Mouse (Mus musculus) kidney, adult 2 months (tissue): ENCODE results near the gene Fyn. TPM values are rescaled to one million over a fixed set of nuclear protein-coding genes. Genes with fewer than 3 reads are reported as not detected.

Source experiments
- DNase-seq: peaks from one replicate; pipeline ENCODE4 v3.0.0; 2021
- H3K27ac ChIP-seq: fragments of 200-500 bp; 2 replicates; pipeline ENCODE4 v1.5.1; 2012; ENCODE audit warnings: low read depth, low read length, control low read depth, inconsistent platforms; ENCODE audit not compliant: insufficient read depth
- H3K27me3 ChIP-seq: fragments of 200-500 bp; replicated peaks from 2 replicates; pipeline ENCODE4 v1.6.1; 2012; ENCODE audit warnings: mild to moderate bottlenecking, moderate library complexity, low read length, inconsistent platforms; ENCODE audit not compliant: control insufficient read depth, insufficient read depth
- H3K36me3 ChIP-seq: fragments of 200-500 bp; 2 replicates; pipeline ENCODE4 v1.6.1; 2012; ENCODE audit warnings: mild to moderate bottlenecking, moderate library complexity, low read length, inconsistent platforms; ENCODE audit not compliant: control insufficient read depth, insufficient read depth
- H3K4me1 ChIP-seq: fragments of 200-500 bp; 2 replicates; pipeline ENCODE4 v1.6.1; 2011; ENCODE audit warnings: low read length; ENCODE audit not compliant: control insufficient read depth, insufficient read depth
- H3K4me3 ChIP-seq: fragments of 200-500 bp; 2 replicates; pipeline ENCODE4 v1.5.1; 2011; ENCODE audit warnings: mild to moderate bottlenecking, low read depth, low read length, control low read depth; ENCODE audit not compliant: insufficient read depth
- CTCF ChIP-seq: fragments of 200-500 bp; conservative IDR thresholded peaks from 2 replicates; pipeline ENCODE4 v1.5.1; 2011; ENCODE audit warnings: low read depth, mild to moderate bottlenecking, control low read depth, low read length, moderate library complexity, mixed read lengths; ENCODE audit not compliant: insufficient read depth, insufficient read length
- POLR2A ChIP-seq: fragments of 200-500 bp; IDR thresholded peaks from one replicate; pipeline ENCODE4 v1.6.1; 2011; ENCODE audit warnings: low read depth, low read length, control low read depth
- WGBS: fragments of 180-500 bp; shearing (Covaris S2); methylation state at CpG from one replicate; pipeline ENCODE4 v1.1.7; 2018; 5-methylcytosine and 5-hydroxymethylcytosine counted together
- polyA plus RNA-seq: library from polyadenylated mRNA; depleted of rRNA; stranded (reverse); fragments of >200 nt; gene quantifications from 2 replicates; pipeline ENCODE4 v1.2.3, GENCODE M21; 2012

Fyn gene
- polyA plus RNA-seq, 1 experiment = 12.9 TPM

DNA sequence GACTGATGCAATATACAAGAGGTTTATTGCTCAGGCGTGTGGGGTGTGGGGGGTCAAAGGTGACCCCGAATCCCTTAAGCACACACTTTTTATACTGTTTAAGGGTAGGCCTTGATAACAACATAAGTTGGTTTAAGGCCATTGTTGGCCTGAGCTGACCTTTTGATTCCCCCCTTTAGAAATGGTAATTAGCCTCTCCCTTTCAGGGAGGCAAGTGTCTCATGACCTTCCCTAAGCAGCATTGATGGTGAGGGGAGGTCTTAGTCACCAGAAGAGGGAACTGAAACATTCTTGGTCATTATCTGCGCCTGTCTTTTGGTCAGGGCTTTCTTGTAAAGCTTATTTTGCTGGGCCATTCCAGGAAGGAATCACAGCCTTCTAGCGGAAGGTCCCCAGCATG is 223.8 kb downstream of the Fyn start:
- Histone ChIP-seq H3K4me1 (no peaks in the 10 kb centered on the region), H3K36me3 (no peaks in the 10 kb centered on the region), H3K27me3 (no peaks in the 10 kb centered on the region), H3K27ac (no peak overlapping the region), H3K4me3 (no peak overlapping the region)
- no peak for DNase-seq
- 94% methylated on average over 4 of the region's 4 CpGs for whole genome bisulfite sequencing
- TF ChIP-seq CTCF = no peak
- no peak for TF ChIP-seq POLR2A

DNA sequence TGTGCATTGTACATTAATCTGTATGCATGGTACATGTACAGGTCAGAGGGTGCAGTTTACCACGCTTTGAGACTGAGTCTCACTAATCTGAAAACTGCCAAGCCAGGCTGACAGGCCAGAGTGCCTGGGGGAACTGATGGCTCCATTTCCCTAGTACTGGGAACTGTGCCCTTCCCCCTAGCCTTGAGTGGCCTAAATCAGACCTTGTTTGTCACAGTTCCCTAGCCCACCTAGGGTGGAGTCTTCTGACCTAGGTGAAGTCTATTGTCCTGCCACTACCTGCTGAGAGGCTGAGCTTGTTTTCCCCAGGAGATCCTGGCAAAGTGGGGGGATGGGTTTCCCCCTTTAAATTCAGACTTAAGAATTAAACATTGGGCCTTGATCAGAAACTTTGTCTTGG is 226.1 kb downstream of the Fyn start:
- Histone ChIP-seq H3K4me3 (no peak overlapping the region), H3K36me3 (no peaks in the 10 kb centered on the region), H3K27me3 (no peaks in the 10 kb centered on the region), H3K27ac (no peak overlapping the region), H3K4me1 (no peaks in the 10 kb centered on the region)
- 97% methylated on average over 1 of the region's 1 CpGs for WGBS
- no peak for DNase-seq
- TF ChIP-seq POLR2A (no peak), CTCF (no peak)

DNA sequence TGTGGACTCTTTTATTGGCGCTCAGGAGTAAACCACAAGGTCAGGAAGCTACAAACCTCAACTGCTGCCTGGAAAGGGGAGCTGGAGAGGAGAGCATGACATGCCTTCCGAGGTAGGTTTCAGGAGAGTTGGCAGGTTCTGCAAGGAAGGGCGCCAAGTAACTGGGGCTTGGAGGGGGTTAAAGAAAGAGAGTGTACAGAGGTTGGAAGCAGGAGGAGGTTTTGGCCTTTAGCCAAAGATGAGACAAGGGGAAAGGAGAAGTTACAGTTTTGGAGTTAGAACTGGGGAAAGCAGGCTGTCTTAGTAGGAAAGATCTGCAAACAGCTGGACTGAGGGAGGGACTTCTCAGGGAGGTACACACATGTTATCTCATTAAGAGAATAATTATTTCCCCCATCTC is 227.2 kb downstream of the Fyn start:
- TF ChIP-seq POLR2A = no peak
- no peak for TF ChIP-seq CTCF
- H3K4me3 ChIP-seq = no peak overlapping the region
- WGBS = 74% methylated on average over 3 of the region's 3 CpGs

DNA sequence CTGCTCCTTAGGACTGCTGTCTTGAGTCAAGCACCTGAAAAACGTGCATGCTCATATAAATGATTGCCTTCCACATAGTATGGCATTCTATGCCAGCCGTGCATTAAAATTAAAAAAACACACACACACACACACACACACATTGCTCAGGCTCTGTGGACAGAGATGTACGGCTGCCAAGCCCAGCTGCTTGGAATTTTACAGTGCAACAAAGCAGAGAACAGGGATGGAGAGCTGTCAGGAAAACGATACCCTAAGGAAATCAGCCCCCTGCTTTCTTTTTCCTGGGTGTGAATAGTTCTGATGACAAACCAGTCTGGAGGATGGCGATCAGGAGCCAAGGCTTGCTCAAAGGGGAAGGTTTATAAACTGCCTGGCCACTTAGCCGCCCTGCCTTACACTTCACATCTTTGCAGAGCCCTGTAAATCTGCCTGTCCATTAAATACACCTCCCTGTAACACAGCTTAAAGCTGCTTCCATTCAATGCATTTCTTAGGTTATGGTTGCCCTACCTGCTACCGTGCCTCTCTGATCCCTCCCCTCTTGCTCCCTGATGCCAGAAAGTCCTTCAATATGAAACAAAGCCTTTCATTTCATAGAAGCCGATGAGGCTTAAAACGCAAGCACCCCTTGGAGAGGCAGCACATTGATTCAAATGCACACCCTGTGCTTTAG is 228.6 kb downstream of the Fyn start:
- WGBS = 54% methylated on average over 9 of the region's 9 CpGs
- H3K27ac ChIP-seq = no peak overlapping the region

More for the DNA sequence above, 227.2 kb downstream of the Fyn start:
- Histone ChIP-seq H3K36me3 (no peaks in the 10 kb centered on the region), H3K27ac (no peak overlapping the region), H3K27me3 (no peaks in the 10 kb centered on the region), H3K4me1 (no peaks in the 10 kb centered on the region)
- DNase-seq = no peak

DNA sequence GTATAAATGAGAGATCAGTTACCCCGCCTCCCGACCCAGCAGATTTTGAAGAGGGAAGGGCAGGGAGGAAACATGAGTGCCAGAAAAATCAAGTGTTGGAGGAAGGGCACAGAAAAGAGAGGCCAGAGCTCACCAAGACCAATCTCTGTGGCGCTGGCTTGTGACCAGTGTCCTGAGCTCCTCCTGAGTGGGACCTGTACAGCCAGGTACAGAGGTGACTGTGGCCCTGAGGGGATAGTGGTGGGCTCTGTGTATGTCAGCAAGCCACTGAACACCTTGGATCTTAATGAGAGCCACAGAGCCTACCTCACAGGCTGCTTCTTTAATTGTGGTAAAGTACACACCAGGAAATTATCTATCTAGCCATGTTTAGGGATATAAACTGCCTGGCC is 229.1 kb downstream of the Fyn start:
- Histone ChIP-seq H3K27me3 (no peaks in the 10 kb centered on the region), H3K27ac (no peak overlapping the region), H3K36me3 (no peaks in the 10 kb centered on the region), H3K4me1 (no peaks in the 10 kb centered on the region), H3K4me3 (no peak overlapping the region)
- TF ChIP-seq POLR2A (no peak), CTCF (no peak)
- DNase-seq = no peak
- WGBS = 47% methylated on average over 3 of the region's 3 CpGs

More for the DNA sequence above, 228.6 kb downstream of the Fyn start:
- DNase-seq = no peak
- Histone ChIP-seq H3K36me3 (no peaks in the 10 kb centered on the region), H3K4me3 (no peak overlapping the region), H3K4me1 (no peaks in the 10 kb centered on the region), H3K27me3 (no peaks in the 10 kb centered on the region)
- TF ChIP-seq POLR2A = no peak
- no peak for TF ChIP-seq CTCF

DNA sequence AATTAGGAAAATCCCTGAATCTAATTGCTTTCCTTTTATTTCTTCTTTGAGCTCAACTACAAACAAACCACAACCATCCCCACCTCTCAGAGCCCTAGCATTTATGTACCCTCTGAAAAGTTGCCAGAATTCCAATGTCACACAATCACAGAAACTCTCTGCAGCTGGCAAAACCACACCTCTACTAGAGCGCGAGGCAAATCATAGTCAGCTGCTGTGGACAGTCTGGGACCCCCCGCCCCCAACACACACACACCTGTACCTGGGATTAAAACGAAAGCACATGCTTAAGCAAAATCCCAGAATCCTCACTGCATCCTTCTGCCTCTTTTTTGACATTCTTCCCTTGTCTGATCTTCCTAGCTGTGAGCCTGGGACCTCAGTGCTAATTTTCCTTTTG is 230.9 kb downstream of the Fyn start:
- Histone ChIP-seq H3K36me3 (no peaks in the 10 kb centered on the region), H3K27ac (no peak overlapping the region), H3K4me3 (no peak overlapping the region), H3K27me3 (no peaks in the 10 kb centered on the region), H3K4me1 (no peaks in the 10 kb centered on the region)
- TF ChIP-seq CTCF (no peak), POLR2A (no peak)
- 86% methylated on average over 4 of the region's 4 CpGs for WGBS
- DNase-seq = no peak

DNA sequence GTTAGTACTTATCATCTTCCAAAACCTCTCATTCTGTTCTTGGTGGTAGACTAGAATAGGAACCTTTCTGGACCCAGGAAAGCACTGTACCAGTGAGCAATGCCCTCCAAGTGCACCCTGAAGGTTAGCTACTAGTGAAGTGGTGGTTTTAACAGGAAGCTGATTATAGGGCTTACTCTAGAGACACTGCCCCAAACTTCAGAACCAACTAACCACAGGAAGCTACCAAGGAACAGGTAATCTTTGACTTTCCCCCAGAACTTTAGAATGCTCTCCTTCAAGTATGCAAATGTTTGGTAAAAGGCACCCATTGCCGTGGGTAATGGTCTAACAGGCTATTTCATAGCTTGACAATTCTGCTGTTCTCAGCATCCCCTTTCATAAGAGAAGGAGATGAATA is 231.5 kb downstream of the Fyn start:
- 81% methylated on average over 1 of the region's 1 CpGs for WGBS
- no peaks in the 10 kb centered on the region for H3K27me3 ChIP-seq
- TF ChIP-seq POLR2A (no peak), CTCF (no peak)
- H3K4me1 ChIP-seq = no peaks in the 10 kb centered on the region
- no peak for DNase-seq
- no peak overlapping the region for H3K27ac ChIP-seq
- no peaks in the 10 kb centered on the region for H3K36me3 ChIP-seq
- no peak overlapping the region for H3K4me3 ChIP-seq

DNA sequence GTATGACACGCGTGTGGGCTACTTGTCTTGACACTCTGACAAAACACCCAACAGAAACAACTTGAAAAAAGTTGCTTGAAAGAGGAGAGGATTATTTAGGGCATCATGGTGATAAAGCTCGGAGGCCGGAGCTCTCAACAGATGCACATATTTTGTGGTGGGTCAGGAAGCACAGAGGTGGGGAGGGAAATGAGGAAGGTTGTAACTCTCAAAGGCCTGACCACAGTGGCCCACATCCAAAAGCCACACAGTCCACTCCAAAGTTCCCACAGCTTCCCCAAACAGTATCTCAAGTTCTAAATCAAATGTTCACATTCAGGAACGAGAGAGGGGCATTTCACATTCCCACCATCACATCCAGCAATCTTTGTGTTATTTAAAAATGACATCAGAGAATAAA is 232.4 kb downstream of the Fyn start:
- 73% methylated on average over 5 of the region's 5 CpGs for WGBS
- Histone ChIP-seq H3K4me3 (no peak overlapping the region), H3K4me1 (no peaks in the 10 kb centered on the region), H3K27ac (no peak overlapping the region), H3K36me3 (no peaks in the 10 kb centered on the region), H3K27me3 (no peaks in the 10 kb centered on the region)
- no peak for TF ChIP-seq CTCF
- no peak for TF ChIP-seq POLR2A
- no peak for DNase-seq
